Mouse (Mus musculus) layer of hippocampus, adult 8-10 months (tissue): ENCODE results near the gene Prf1. TPM values are rescaled to one million over a fixed set of nuclear protein-coding genes. Genes with fewer than 3 reads are reported as not detected.

ENCODE experiments used
- DNase-seq, 2 experiments: peaks; one replicate each; pipeline ENCODE4 v3.0.0; 2022; ENCODE audit warnings: low spot score in 2 of 2
- total RNA-seq, 4 experiments: library from RNA; stranded (reverse); gene quantifications; 2 replicates each; pipeline ENCODE4 v1.2.4; 2022

Prf1 gene
- total RNA-seq, 4 experiments from 2014 or later, result not detected

DNA sequence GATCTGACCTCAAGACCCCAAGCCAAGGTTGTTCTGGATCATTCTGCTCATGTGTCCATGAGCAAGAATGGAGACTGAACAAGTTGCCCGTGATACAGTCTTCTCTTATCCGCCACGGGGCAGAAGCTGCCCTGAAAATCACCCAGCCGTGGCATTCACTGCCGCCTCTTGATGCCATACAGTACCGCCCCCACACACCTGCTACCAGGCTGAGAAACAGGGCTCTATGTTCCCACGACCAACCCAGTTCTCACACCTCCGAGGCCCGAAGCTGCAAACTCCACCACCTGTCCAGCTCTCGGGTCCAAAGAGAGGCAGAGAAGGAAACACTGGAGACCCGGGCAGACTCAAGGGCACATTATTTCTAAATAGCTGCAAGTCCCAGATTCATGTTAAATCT lies 40.0 kb downstream of the Prf1 start:
- DNase-seq, result peak; percentile 38 to 40

DNA sequence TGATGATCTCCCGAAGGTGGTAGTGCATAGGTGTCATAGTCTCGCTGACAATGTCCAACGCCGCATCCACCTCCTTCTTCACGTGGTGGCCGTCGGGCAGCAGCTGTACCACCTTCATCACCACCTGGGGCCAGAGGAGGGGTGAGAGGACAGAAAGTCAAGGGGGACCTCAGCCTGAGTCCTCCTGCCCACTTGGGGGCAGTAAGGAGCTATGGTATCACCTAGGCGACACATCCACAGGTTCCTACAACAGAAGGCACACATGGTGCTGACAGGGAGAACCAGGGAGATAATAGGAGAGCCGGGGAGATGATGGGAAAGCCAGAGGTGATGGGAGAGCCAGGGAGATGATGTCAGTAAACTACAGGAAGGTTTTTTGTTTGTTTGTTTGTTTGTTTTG lies 41.6 kb downstream of the Prf1 start:
- DNase-seq, result no peak

DNA sequence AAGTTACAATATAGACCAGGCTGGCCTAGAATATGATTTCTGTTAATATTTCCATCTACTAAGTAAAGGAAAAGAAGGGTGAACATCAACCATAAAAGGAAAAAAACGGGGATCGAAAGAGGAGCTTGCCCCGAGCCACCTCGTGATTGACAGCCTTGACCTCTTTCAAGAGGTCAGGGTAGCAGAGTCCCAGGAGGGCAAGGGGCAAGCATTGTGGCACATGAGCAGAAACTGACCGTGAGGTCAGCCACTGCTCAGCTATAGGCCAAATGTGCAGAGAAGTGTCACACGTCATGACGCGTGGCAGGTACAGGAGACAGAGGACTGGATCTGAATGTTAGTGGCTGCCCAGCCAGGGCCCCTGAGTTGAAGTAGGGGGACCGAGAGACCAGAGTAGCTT lies 42.6 kb downstream of the Prf1 start:
- DNase-seq, result no peak

- no peak for DNase-seq
Observed at GRCm38 (mm10) chr10:61341045-61341444, 43.4 kb downstream of the Prf1 start.

- DNase-seq, result peak; percentile 49 to 77
Observed at GRCm38 (mm10) chr10:61341557-61341956, 43.9 kb downstream of the Prf1 start.

DNA sequence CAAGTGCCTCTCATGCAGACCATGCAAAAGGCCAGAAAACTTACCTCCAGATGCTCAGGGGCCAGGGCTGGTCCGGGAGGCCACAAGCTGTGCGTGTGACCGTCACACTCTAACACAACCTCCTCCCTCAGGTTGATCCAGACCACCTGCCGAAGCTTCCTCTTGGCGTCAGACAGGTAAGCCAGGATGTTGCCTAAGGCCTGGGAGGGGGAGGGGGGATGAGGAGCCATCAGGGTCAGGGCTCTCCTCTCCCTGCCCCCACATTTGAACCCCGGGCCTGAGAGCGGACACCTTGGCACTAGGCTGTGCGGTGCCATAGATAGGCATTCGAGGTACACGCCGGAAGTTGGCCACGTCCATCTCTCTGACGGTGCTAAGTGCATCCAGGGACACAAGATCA lies 45.1 kb downstream of the Prf1 start:
- DNase-seq, result no peak

GRCm38 (mm10) chr10:61343950-61344349 lies 46.3 kb downstream of the Prf1 start:
- peak; percentile 34 to 68 for DNase-seq

DNA sequence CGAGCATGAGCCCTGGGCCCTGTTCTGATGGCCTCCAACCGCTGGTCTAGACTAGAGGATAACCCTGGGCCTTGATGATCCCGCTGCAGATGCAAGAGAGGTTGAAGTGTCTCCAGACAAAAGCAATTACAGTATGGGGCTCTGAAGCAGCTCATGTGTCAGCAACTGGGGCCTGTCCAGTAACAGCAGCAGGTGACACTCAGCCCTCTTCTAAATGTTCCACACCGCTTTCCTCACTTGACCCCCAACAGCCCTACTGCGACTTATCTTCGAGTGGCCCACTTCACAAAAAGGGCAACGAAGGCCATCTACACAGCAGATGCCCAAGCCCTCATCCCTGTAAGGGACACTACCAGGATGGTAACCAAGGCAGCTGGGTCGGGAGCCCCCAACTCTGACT lies 47.5 kb downstream of the Prf1 start:
- DNase-seq, result no peak

DNA sequence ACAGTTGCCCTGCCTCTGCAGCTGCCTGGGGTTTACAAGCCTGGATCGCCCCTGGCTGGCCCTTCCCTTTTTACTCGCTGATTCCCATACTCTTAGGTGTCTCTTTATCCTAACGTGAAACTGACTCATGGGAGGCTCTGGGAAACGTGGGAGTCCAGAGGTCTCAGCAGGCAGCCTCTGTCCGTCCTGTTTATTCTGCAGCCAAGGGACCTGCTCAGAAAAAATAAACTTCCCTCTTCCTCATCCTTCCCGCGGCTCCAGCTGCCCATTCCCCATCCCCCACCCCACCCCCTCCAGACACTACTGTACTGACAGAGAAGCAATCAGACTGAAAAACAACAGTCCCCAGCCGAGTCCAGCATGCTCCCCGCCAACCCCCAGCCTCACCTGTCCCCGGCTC lies 48.7 kb downstream of the Prf1 start:
- no peak for DNase-seq

- DNase-seq, result no peak
Observed at GRCm38 (mm10) chr10:61351216-61351615, 53.6 kb downstream of the Prf1 start.

Other genes starting within 250 kb of the Prf1 start
- 10 to 100 TPM; 12.6 to 14.3 (median 13.6) TPM for gene Pcbd1, start 208.5 kb upstream of the Prf1 start, total RNA-seq
- 10 to 100 TPM; 26.6 to 45.7 (median 33.5) TPM for gene Sgpl1, start 150.1 kb upstream of the Prf1 start, total RNA-seq
- 1 to 10 TPM; 6.5 to 9.7 (median 9.6) TPM for gene Tbata, start 125.9 kb upstream of the Prf1 start, total RNA-seq
- 1 to 10 TPM; 1.5 to 2.0 (median 1.8) TPM for gene Adamts14, start 24.4 kb upstream of the Prf1 start, total RNA-seq
- gene Pald1, start 85.7 kb downstream of the Prf1 start, total RNA-seq, result 10 to 100 TPM; 12.8 to 22.5 (median 17.9) TPM
- gene Nodal, start 120.1 kb downstream of the Prf1 start, total RNA-seq, result under 1 TPM in 3 of 4 experiments, not detected in 1; 0.22 to 0.30 (median 0.25) TPM
- gene Eif4ebp2, start 154.8 kb downstream of the Prf1 start, total RNA-seq, result 10 to 100 TPM; 43.0 to 55.3 (median 48.6) TPM
- gene Lrrc20, start 178.0 kb downstream of the Prf1 start, total RNA-seq, result 10 to 100 TPM; 17.9 to 23.7 (median 22.3) TPM